Mouse (Mus musculus) left cerebral cortex, adult 8-10 months (tissue): ENCODE results near the gene Cp. TPM values are rescaled to one million over a fixed set of nuclear protein-coding genes. Genes with fewer than 3 reads are reported as not detected.

Source experiments
- total RNA-seq, 4 experiments: library from RNA; stranded (reverse); gene quantifications; 2 replicates each; pipeline ENCODE4 v1.2.4; 2022

The Cp gene
- total RNA-seq, 4 experiments from 2014 or later: 10.2 to 14.0 (median 11.4) TPM

Other genes with a start within 250 kb of the Cp start
- 10 to 100 TPM; 15.2 to 16.7 (median 15.8) TPM for gene Hps3, start 78.3 kb downstream of the Cp start, total RNA-seq
- 10 to 100 TPM; 17.6 to 20.8 (median 20.1) TPM for gene Hltf, start 100.8 kb downstream of the Cp start, total RNA-seq
- gene Gyg, start 198.3 kb downstream of the Cp start, total RNA-seq: 10 to 100 TPM; 27.2 to 35.0 (median 30.3) TPM